Mouse (Mus musculus) lung, adult 2 months (tissue): ENCODE measurements around the gene Sst.

Experiments used
- CTCF ChIP-seq: fragments of 200-500 bp; IDR thresholded peaks from 2 replicates; pipeline ENCODE4 v1.5.1; 2011; ENCODE audit warnings: mild to moderate bottlenecking, low read length, control low read depth; ENCODE audit not compliant: insufficient read depth
- POLR2A ChIP-seq: fragments of 200-500 bp; IDR thresholded peaks from 2 replicates; pipeline ENCODE4 v1.6.1; 2011; ENCODE audit warnings: low read depth, mild to moderate bottlenecking, control low read depth, low read length, borderline replicate concordance; ENCODE audit errors: extremely low read depth

GRCm38 (mm10) chr16:23930426-23931073 lies 39.8 kb upstream of the Sst start:
- TF ChIP-seq CTCF (no peak), POLR2A (no peak)
